Mouse (Mus musculus): ENCODE results near the gene 1190005I06Rik. TPM values are rescaled to one million over a fixed set of nuclear protein-coding genes. Genes with fewer than 3 reads are reported as not detected.
A peak's percentile ranks its signal among the peaks of the same experiment; 100 is the strongest.

1190005I06Rik gene
- polyA plus RNA-seq, 1 experiment from 2014 or later, result 5.4 TPM

DNA sequence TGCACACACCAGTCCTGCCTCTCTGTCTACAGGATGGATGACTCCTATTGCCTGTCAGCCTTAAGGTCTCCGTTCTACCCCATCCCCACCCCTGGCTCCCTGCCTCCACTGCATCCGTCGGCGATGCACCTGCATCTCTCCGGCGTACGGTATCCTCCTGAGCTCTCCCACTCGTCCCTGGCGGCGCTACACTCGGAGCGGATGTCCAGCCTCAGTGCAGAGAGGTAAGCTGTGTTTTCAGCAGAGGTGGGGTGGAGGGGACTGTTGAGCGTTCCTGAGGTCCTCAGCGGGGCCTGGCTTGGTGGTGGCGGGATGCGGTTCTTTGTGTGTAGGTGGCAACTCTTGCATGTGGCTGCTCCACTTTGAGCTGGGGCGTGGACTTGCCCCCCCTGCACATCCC, 79.7 kb downstream of the 1190005I06Rik start:
- Histone ChIP-seq H3K36me3 (ENCODE audit: control insufficient read depth, insufficient read depth, low read length) (peaks cover 46% of the 10 kb centered on the region), H3K27ac (ENCODE audit: low read length) (no peak overlapping the region), H3K4me1 (replicated peaks; ENCODE audit: control insufficient read depth, insufficient read depth, low read length) (peaks cover 33% of the 10 kb centered on the region), H3K9ac (ENCODE audit: low read length) (no peak overlapping the region), H3K9me3 (ENCODE audit: control insufficient read depth, low read length) (no peaks in the 10 kb centered on the region), H3K4me2 (ENCODE audit: low read depth, low read length) (no peak overlapping the region), H3K4me3 (ENCODE audit: low read length) (no peak overlapping the region), H3K27me3 (ENCODE audit: control insufficient read depth, insufficient read depth, low read depth, low read length) (no peaks in the 10 kb centered on the region)
- WGBS, result 96% methylated on average over 17 of the region's 17 CpGs
- no peak for ATAC-seq (ENCODE audit: low read depth)

DNA sequence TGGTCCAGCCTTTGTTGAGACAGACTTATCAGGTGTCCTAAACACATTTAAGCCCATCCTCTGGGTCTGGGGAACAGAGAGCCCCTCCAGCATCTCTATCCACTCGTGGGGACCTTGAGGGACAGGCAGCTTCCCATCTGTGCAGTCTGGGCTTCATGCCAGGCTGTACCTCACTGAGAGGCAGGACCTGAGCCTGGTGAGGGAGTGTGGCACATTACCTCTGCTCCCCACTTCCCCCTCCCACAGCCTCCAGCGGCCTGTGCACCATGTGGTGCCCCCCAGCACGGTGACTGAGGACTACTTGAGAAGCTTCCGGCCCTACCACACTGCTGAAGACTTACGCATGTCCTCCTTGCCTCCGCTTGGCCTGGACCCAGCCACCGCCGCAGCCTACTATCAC, 80.8 kb downstream of the 1190005I06Rik start:
- Histone ChIP-seq H3K4me1 (replicated peaks; ENCODE audit: control insufficient read depth, insufficient read depth, low read length) (peaks cover 42% of the 10 kb centered on the region), H3K27me3 (ENCODE audit: control insufficient read depth, insufficient read depth, low read depth, low read length) (no peaks in the 10 kb centered on the region), H3K36me3 (ENCODE audit: control insufficient read depth, insufficient read depth, low read length) (peaks cover 43% of the 10 kb centered on the region), H3K4me2 (ENCODE audit: low read depth, low read length) (no peak overlapping the region), H3K9me3 (ENCODE audit: control insufficient read depth, low read length) (no peaks in the 10 kb centered on the region), H3K9ac (ENCODE audit: low read length) (no peak overlapping the region), H3K27ac (ENCODE audit: low read length) (no peak overlapping the region), H3K4me3 (ENCODE audit: low read length) (no peak overlapping the region)
- 80% methylated on average over 8 of the region's 8 CpGs for WGBS
- no peak for ATAC-seq (ENCODE audit: low read depth)

DNA sequence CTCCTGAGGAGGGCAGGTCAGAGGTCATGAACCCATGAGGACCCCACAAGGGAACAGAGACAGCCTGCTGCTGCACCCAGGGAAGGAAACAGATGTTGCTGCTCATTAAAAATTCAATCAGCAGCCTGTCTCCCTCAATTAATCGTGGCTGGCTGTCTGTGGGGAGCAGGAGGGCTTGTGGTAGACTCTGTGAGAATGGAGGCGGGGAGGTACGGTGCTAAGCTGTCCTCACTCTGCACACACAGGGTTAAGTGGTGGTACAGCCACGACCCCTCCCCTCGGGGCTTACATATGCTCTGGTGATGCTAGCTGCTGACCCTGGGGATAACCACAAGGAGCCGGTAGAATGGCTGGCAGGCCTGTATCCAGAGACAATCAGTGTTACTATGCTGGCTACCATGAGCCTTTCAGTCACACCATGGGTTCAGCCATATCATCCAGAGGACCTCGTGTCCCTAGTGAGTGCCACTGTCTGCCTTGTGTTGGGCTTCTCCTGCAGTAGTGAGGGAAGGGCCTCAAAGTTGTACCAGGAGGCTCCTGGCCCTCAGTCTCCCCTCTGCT, 82.2 kb downstream of the 1190005I06Rik start:
- H3K9ac ChIP-seq (ENCODE audit: low read length), result no peak overlapping the region
- H3K36me3 ChIP-seq (ENCODE audit: control insufficient read depth, insufficient read depth, low read length), result peaks cover 36% of the 10 kb centered on the region
- H3K4me3 ChIP-seq (ENCODE audit: low read length), result no peak overlapping the region
- H3K4me1 ChIP-seq (replicated peaks; ENCODE audit: control insufficient read depth, insufficient read depth, low read length), result peaks cover 44% of the 10 kb centered on the region
- H3K27ac ChIP-seq (ENCODE audit: low read length), result no peak overlapping the region
- H3K27me3 ChIP-seq (ENCODE audit: control insufficient read depth, insufficient read depth, low read depth, low read length), result no peaks in the 10 kb centered on the region
- no peak for ATAC-seq (ENCODE audit: low read depth)
- 34% methylated on average over 7 of the region's 7 CpGs for WGBS
- H3K4me2 ChIP-seq (ENCODE audit: low read depth, low read length), result no peak overlapping the region
- H3K9me3 ChIP-seq (ENCODE audit: control insufficient read depth, low read length), result no peaks in the 10 kb centered on the region

DNA sequence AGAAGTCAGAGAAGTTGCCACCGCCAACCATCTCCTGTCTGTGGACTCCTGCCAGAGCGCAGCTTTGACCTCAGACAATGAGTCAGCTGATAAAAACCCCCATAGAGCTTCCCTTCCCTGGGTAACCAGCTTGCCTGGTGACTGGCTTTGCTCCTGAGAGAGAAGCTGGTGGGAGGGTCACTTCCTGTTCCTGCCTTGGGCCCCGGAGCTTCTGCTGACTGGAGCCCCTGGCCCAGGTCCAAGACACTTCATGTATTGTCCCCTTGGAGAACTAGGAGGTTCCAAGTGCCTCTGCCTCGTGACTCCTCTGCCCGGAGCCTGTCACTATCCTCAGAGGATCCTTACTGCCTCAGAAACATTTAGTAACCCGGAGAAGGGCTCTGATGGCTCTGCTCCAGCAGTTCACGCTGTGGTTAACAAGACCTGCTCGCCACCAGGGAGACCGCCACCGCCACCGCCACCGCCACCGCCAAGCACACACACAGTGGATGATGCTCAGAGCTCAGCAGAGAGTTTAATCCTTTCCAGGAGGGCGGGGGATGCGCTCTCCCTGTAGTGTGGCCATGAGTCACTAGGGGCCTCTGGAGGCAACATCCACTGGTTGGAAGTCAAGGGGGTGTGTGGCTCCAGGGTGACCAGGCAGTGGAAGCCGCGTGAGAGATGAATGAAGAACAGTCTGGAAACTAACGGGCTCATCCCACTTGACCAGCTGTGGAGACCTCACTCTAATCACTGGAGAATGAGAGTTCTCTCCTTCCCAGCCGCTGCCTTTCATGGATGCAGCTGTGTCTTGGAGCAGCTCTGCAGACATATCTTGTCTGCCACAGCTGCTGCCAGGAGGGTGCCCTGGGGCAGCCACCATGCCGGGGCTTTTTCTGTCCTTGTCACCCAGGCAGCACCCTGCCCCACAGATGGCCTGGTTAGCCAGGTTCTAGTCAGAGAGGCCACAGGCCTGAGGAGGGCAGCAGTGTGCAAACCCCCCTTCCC, 83.3 kb downstream of the 1190005I06Rik start:
- ATAC-seq (ENCODE audit: low read depth), result peak; percentile 85
- Histone ChIP-seq H3K36me3 (ENCODE audit: control insufficient read depth, insufficient read depth, low read length) (peaks cover 30% of the 10 kb centered on the region), H3K27ac (ENCODE audit: low read length) (peak overlapping the region; percentile 53), H3K27me3 (ENCODE audit: control insufficient read depth, insufficient read depth, low read depth, low read length) (no peaks in the 10 kb centered on the region), H3K4me3 (ENCODE audit: low read length) (no peak overlapping the region), H3K9me3 (ENCODE audit: control insufficient read depth, low read length) (no peaks in the 10 kb centered on the region), H3K4me2 (ENCODE audit: low read depth, low read length) (peak overlapping the region; percentile 7), H3K4me1 (replicated peaks; ENCODE audit: control insufficient read depth, insufficient read depth, low read length) (peaks cover 41% of the 10 kb centered on the region), H3K9ac (ENCODE audit: low read length) (no peak overlapping the region)
- WGBS, result 22% methylated on average over 20 of the region's 20 CpGs

DNA sequence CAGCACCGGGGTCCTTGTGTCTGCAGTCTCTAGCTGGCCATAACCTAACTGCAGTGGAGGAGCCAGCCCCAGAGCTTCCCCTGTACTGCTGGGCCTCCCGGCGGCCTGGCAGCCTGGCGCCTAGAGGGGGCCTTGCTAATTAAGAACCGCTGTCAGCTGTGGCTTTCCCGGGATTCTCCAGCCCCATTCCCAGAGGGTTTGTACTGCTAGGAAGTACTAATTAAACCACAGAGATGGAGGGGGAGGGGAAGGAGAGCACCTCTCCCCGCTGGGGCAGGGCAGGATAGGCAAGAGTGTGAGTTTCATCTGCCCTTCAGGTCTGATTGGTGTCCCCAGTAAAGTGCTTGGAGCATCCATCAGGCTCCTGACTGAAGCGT, 84.1 kb downstream of the 1190005I06Rik start:
- Histone ChIP-seq H3K4me3 (ENCODE audit: low read length) (no peak overlapping the region), H3K27me3 (ENCODE audit: control insufficient read depth, insufficient read depth, low read depth, low read length) (no peaks in the 10 kb centered on the region), H3K36me3 (ENCODE audit: control insufficient read depth, insufficient read depth, low read length) (peaks cover 21% of the 10 kb centered on the region), H3K27ac (ENCODE audit: low read length) (peak overlapping the region; percentile 53), H3K4me1 (replicated peaks; ENCODE audit: control insufficient read depth, insufficient read depth, low read length) (peaks cover 41% of the 10 kb centered on the region), H3K4me2 (ENCODE audit: low read depth, low read length) (no peak overlapping the region), H3K9me3 (ENCODE audit: control insufficient read depth, low read length) (no peaks in the 10 kb centered on the region), H3K9ac (ENCODE audit: low read length) (peak overlapping the region; percentile 31; the same call in 1 of the 2 replicates)
- WGBS, result 28% methylated on average over 8 of the region's 8 CpGs
- ATAC-seq (ENCODE audit: low read depth), result no peak

DNA sequence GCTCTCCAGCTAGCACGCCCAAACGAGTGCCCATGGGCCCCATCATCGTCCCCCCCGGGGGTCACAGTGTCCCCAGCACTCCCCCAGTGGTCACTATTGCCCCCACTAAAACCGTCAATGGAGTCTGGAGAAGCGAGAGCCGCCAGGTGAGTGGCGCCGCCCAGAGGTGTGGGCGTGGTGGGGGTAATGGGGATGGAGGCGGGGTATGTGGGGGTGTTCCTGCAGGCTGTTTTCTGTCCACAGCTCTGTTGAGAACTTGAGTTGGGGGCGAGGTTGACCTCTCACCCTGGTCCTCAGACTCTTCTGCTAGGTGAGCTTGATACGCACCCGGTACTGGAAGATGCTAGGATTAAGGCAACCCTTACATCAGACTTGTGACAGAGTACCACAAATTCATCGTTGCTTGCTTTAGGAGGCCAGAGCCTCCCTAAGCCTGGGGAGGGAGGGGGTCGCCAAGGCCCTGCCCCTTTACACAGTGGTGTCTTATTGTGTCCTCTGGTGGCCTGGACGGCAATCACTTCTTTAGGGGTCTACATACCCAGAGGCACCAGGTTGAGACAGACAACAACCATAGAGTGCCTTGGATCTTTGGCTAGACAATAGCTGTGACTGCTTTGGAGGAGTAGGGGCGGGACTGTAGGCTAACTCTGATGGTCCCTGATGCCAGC, 84.6 kb downstream of the 1190005I06Rik start:
- H3K36me3 ChIP-seq (ENCODE audit: control insufficient read depth, insufficient read depth, low read length), result peaks cover 16% of the 10 kb centered on the region
- peak overlapping the region; percentile 31; the same call in 1 of the 2 replicates for H3K9ac ChIP-seq (ENCODE audit: low read length)
- H3K9me3 ChIP-seq (ENCODE audit: control insufficient read depth, low read length), result no peaks in the 10 kb centered on the region
- ATAC-seq (ENCODE audit: low read depth), result no peak
- H3K27ac ChIP-seq (ENCODE audit: low read length), result peak overlapping the region; percentile 53
- WGBS, result 87% methylated on average over 18 of the region's 18 CpGs
- peaks cover 41% of the 10 kb centered on the region for H3K4me1 ChIP-seq (replicated peaks; ENCODE audit: control insufficient read depth, insufficient read depth, low read length)
- H3K27me3 ChIP-seq (ENCODE audit: control insufficient read depth, insufficient read depth, low read depth, low read length), result no peaks in the 10 kb centered on the region
- H3K4me2 ChIP-seq (ENCODE audit: low read depth, low read length), result no peak overlapping the region
- no peak overlapping the region for H3K4me3 ChIP-seq (ENCODE audit: low read length)

DNA sequence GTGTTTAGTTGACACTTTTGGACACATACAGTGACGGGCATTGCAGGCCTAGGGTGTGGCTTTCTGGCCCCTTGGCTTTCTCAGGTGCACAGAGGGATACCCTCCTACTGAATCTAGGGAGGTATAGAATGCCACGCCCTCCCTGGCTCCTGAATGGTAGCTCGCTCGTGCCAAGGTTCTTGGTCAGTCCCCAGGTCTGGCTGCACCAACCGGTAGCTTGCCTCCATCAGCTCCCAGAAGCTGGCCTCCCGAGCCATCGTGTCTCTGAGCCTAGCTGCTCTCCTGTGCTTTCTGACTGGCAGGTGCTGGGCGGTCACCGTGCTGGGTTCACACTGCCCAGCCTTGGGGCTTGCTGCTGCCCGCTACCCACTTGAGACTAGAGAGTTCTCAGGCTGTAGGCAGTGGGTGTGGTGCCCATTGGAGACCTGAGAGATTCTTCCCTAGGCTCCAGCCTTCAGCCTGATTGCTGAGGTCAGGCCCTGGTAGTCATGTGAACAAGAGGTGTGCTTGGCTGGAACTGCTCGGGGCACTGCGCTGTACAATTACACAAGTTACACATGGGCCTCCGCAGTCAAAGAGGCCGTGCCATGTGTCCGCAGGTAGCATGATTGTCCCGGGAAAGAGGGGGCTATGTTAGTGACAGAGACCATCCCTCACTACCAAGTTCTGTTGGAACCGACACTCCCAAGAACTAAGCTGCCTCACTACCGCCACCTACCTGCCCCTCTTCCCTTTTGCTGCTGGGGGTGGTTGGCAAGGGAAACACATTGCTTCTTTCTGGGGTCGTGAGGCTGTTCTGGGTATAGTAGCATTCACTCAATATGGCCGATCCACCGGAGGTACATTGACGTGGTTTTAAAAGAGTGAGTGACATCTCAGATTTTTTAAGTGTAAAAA, 85.6 kb downstream of the 1190005I06Rik start:
- Histone ChIP-seq H3K27me3 (ENCODE audit: control insufficient read depth, insufficient read depth, low read depth, low read length) (no peaks in the 10 kb centered on the region), H3K4me3 (ENCODE audit: low read length) (no peak overlapping the region), H3K9me3 (ENCODE audit: control insufficient read depth, low read length) (no peaks in the 10 kb centered on the region), H3K9ac (ENCODE audit: low read length) (no peak overlapping the region), H3K4me1 (replicated peaks; ENCODE audit: control insufficient read depth, insufficient read depth, low read length) (peaks cover 49% of the 10 kb centered on the region), H3K27ac (ENCODE audit: low read length) (no peak overlapping the region), H3K4me2 (ENCODE audit: low read depth, low read length) (no peak overlapping the region), H3K36me3 (ENCODE audit: control insufficient read depth, insufficient read depth, low read length) (peaks cover 6% of the 10 kb centered on the region)
- ATAC-seq (ENCODE audit: low read depth), result no peak
- WGBS, result 76% methylated on average over 22 of the region's 22 CpGs

DNA sequence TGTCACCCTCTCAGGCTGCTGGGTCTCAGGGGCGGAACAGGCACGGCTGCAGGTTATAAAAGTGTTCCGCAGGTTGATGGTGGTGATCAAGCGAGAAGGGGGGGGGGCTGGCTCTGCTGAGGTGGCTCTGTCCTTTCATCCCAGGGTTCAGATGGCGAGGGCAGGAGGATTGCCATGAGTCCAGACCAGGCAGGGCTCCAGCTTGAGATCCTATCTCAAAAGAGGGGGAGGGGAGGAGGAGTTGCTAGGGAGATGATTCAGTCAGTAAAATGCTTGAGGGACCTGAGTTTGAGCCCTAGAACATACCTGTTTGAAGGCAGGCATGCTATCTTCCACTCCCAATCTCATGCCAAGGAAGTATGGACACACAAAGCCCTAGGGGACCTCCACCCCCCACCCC, 86.9 kb downstream of the 1190005I06Rik start:
- WGBS, result 92% methylated on average over 5 of the region's 5 CpGs
- Histone ChIP-seq H3K27me3 (ENCODE audit: control insufficient read depth, insufficient read depth, low read depth, low read length) (no peaks in the 10 kb centered on the region), H3K9me3 (ENCODE audit: control insufficient read depth, low read length) (no peaks in the 10 kb centered on the region), H3K4me2 (ENCODE audit: low read depth, low read length) (no peak overlapping the region), H3K4me1 (replicated peaks; ENCODE audit: control insufficient read depth, insufficient read depth, low read length) (peaks cover 60% of the 10 kb centered on the region), H3K9ac (ENCODE audit: low read length) (no peak overlapping the region), H3K36me3 (ENCODE audit: control insufficient read depth, insufficient read depth, low read length) (no peaks in the 10 kb centered on the region; the same call in 1 of the 2 replicates), H3K4me3 (ENCODE audit: low read length) (no peak overlapping the region), H3K27ac (ENCODE audit: low read length) (no peak overlapping the region)
- ATAC-seq (ENCODE audit: low read depth), result no peak
